In the genomic region with DNA sequence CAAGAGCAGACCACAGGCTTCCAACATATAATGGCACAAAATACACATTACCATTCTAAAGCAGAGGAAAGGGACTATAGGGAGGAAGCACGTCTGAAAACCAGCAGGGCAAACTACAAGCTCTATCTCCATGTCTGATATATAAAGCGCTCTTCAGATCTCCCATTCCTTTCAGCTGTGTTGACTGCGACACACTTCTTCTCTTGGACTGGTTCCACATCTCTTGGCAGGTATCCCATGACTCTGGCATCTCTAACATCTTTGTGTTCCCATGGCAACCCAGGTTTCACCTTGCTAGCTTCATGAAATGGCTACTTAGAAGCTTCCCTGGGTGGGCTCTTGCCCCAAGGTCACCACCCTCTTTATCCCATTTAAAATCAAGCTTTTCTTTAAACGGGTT, we compare ENCODE assay signal across 14 mouse cellular contexts.
DNase-seq lines count a peak whose midpoint lies in the region; ATAC-seq and TF ChIP-seq lines count a peak whose summit lies in the region.
"Had no signal": no experiment of that assay in that cellular context is flagged by ENCODE, and none has a peak within 500 bp of the region (broad histone marks: within the 10 kb centered on the region; RNA-seq: fewer than 3 reads in every experiment).

No protein-coding gene starts in this region.

- no peaks in the 10 kb centered on the region for H3K36me3 ChIP-seq in midbrain, embryonic 14.5 days (ENCODE audit: control insufficient read depth, insufficient read depth, low read length)
- no peaks in the 10 kb centered on the region for H3K36me3 ChIP-seq in midbrain, embryonic 16.5 days (ENCODE audit: control insufficient read depth, insufficient read depth, low read length)
- no peaks in the 10 kb centered on the region for H3K36me3 ChIP-seq in heart, adult 2 months (ENCODE audit: control insufficient read depth, insufficient read depth, low read length)
- H3K36me3 ChIP-seq: neural tube, embryonic 12.5 days had no signal

- no peak overlapping the region for H3K4me3 ChIP-seq in midbrain, embryonic 14.5 days (replicated peaks; ENCODE audit: low read depth, low read length)
- H3K4me3 ChIP-seq in midbrain, embryonic 16.5 days (ENCODE audit: low read depth, low read length) = no peak overlapping the region
- no peak overlapping the region for H3K4me3 ChIP-seq in heart, adult 2 months
- H3K4me3 ChIP-seq: megakaryocyte, embryonic 14.5 days; neural tube, embryonic 12.5 days had no signal

- H3K79me2 ChIP-seq in heart, adult 2 months (replicated peaks; ENCODE audit: control insufficient read depth, insufficient read depth, low read length) = 0 out of 2 replicates have a peak, but pooled peaks cover under 1% of the 10 kb centered on the region

- H3K9ac ChIP-seq in midbrain, embryonic 14.5 days (replicated peaks; ENCODE audit: low read length) = no peak overlapping the region
- no peak overlapping the region for H3K9ac ChIP-seq in midbrain, embryonic 16.5 days (ENCODE audit: low read depth, low read length)
- no peak overlapping the region for H3K9ac ChIP-seq in heart, adult 2 months (ENCODE audit: low read depth, low read length)
- H3K9ac ChIP-seq: neural tube, embryonic 12.5 days had no signal

- no peaks in the 10 kb centered on the region for H3K27me3 ChIP-seq in midbrain, embryonic 14.5 days (ENCODE audit: control insufficient read depth, insufficient read depth, low read length)
- H3K27me3 ChIP-seq in midbrain, embryonic 16.5 days (ENCODE audit: control insufficient read depth, insufficient read depth, low read depth, low read length) = no peaks in the 10 kb centered on the region
- H3K27me3 ChIP-seq in heart, adult 2 months (ENCODE audit: control insufficient read depth, insufficient read depth, low read length) = no peaks in the 10 kb centered on the region
- H3K27me3 ChIP-seq: megakaryocyte, embryonic 14.5 days; neural tube, embryonic 12.5 days had no signal

- no peaks in the 10 kb centered on the region for H3K4me1 ChIP-seq in midbrain, embryonic 14.5 days (ENCODE audit: control insufficient read depth, insufficient read depth, low read length)
- peaks cover 5% of the 10 kb centered on the region for H3K4me1 ChIP-seq in midbrain, embryonic 16.5 days (ENCODE audit: control insufficient read depth, insufficient read depth, low read length)
- no peaks in the 10 kb centered on the region for H3K4me1 ChIP-seq in heart, adult 2 months (ENCODE audit: control insufficient read depth, insufficient read depth, low read length)
- H3K4me1 ChIP-seq: megakaryocyte, embryonic 14.5 days; neural tube, embryonic 12.5 days had no signal

- no peak overlapping the region for H3K4me2 ChIP-seq in midbrain, embryonic 14.5 days (ENCODE audit: low read length)
- H3K4me2 ChIP-seq in midbrain, embryonic 16.5 days (ENCODE audit: low read length) = no peak overlapping the region
- H3K4me2 ChIP-seq: neural tube, embryonic 12.5 days had no signal

- no peak for TF ChIP-seq EP300 in heart, adult 2 months (IDR thresholded peaks at IDR 0.05; ENCODE audit: insufficient read depth, low read depth, low read length)

- H3K9me3 ChIP-seq in midbrain, embryonic 14.5 days (ENCODE audit: control insufficient read depth, low read length) = no peaks in the 10 kb centered on the region
- no peaks in the 10 kb centered on the region for H3K9me3 ChIP-seq in midbrain, embryonic 16.5 days (replicated peaks; ENCODE audit: control insufficient read depth, low read length, poor library complexity, severe bottlenecking)
- H3K9me3 ChIP-seq: neural tube, embryonic 12.5 days had no signal

- ATAC-seq in midbrain, embryonic 14.5 days (ENCODE audit: low FRiP score, low TSS enrichment) = no peak
- no peak for ATAC-seq in midbrain, embryonic 16.5 days
- peak; percentile 67 for ATAC-seq in frontal cortex, adult (ENCODE audit: low TSS enrichment)
- ATAC-seq: activated CD4-positive, CD25-positive, alpha-beta regulatory T cell, adult 4 months had no signal

- WGBS in midbrain, embryonic 14.5 days = 79% methylated on average over 4 of the region's 4 CpGs
- 65% methylated on average over 4 of the region's 4 CpGs for WGBS in midbrain, embryonic 16.5 days
- 60% methylated on average over 4 of the region's 4 CpGs for WGBS in heart, adult 2 months

- intact Hi-C loops in heart, postnatal 36 days (cut with DNase I) = no loop called here
- intact Hi-C loops in heart, adult 2 months (cut with DNase I) = no loop called here

- TF ChIP-seq CTCF in heart, adult 2 months (IDR thresholded peaks at IDR 0.05) = no peak

- TF ChIP-seq POLR2A in heart, adult 2 months (IDR thresholded peaks at IDR 0.05; ENCODE audit: insufficient read depth, low read depth, low read length) = no peak

- peak; percentile 23 for DNase-seq in adrenal gland, postnatal 14 days
- DNase-seq in adrenal gland, adult 18-20 months (ENCODE audit: low spot score in 2 of 2) = no peak
- peak; percentile 48 for DNase-seq in midbrain, embryonic 14.5 days
- DNase-seq in right cerebral cortex, postnatal 4 days = peak; percentile 43
- no peak for DNase-seq in heart, postnatal 36 days
- no peak for DNase-seq in heart, adult 2 months
- DNase-seq: heart, postnatal 4 days; lung, adult 18-20 months had no signal

- no peak overlapping the region for H3K27ac ChIP-seq in midbrain, embryonic 14.5 days (replicated peaks; ENCODE audit: low read depth, low read length)
- no peak overlapping the region for H3K27ac ChIP-seq in midbrain, embryonic 16.5 days (ENCODE audit: low read length)
- H3K27ac ChIP-seq in heart, adult 2 months = no peak overlapping the region
- H3K27ac ChIP-seq: kidney, postnatal 0 days; neural tube, embryonic 12.5 days had no signal

Comparison
In these comparisons a context has a peak if more than half of its experiments do, and no peak if none do; other contexts are left out.
1. DNase-seq: peak in adrenal gland, postnatal 14 days (single experiment), midbrain, embryonic 14.5 days (single experiment) and right cerebral cortex, postnatal 4 days (single experiment); none in adrenal gland, adult 18-20 months (0 of 2), heart, postnatal 36 days (0 of 2) and heart, adult 2 months (0 of 2).